Mouse (Mus musculus) embryo, embryonic 10 days (tissue): ENCODE measurements around the gene Nfib.

Experiments
- DNase-seq: peaks from one replicate; pipeline ENCODE4 v3.0.0-alpha.2; 2015; ENCODE audit warnings: low spot score

Nfib gene

DNA sequence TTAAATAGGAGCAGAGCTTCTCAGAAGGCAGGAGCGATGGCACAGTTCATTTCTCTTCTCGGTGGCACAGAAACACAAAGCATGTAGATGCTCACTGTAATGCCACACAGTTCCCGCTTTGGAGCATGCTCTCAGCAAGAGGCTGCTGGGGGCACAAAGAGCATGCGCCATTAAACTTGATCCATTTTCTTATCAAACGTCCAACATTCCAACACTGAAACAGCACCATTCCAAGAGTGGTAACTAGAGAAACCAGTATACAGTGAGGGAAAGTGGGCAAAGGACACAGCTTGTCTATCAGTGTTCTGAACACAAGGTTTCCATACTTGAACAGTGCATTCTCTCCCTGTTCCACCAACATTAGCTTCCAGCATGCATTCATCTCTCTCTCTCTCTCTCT, 206.3 kb downstream of the Nfib start:
- DNase-seq = no peak

DNA sequence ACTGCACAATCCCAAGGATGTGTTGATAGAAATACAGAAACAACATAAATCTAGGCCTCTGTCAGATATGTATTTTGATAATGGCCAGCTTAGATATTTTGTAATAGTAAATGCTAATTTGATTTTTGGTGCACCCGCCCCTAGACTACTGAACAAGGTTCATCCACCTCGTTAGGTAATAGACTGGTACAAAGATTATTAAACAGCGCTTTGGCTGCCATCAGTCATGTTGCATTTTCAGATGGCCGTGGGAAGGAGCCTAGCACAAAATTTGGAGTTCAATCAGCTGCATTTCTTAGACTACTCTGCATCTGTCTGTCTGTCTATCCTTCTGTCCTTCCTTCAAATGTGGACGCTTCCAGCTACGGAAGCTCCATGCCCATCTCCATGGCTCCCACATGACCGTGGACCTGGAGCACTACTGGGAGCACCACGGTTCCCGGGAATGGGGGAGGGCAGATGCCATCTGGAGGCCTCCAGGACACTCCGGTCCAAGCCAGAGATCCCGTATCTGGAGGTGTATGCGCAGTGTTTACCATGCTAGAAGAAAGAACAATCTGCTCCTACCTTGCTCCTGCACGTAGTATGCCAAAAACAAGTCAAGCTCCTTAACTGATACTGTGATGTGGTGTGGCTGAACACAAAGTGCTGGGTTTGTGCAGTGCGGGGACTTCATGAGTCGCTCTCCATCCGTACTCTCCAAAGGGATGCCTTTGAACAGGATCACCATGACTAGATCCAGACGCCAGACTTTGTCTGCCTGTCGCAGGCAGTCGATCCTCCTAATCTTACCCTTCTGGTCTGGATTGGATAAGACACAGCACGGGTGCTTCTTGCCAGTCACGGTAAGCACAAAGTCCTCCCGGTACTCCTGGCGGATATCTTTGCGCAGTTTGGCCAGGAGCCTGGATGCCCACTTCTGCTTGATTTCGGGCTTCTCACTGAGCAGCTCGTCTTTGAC, 207.6 kb downstream of the Nfib start:
- no peak for DNase-seq

DNA sequence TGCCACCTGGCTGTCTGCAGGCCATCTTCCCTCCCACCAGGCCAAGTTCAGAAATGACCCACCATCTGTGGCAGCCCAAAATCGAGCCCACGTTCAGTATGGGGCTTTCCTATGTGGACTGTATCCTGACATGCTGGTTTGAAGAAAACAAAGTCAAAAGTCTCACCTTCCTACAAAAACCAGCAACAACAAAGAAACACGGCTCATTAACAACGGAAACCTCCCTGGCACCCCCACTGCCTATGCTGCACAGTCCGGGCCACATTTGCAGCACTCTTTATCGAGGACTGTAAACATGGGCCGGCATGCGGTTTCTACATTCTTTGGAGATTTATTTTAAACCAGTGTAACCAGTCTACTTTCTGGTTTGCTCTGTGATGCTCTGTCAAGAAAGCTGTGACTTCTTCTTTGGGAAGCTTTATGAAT, 208.4 kb downstream of the Nfib start:
- DNase-seq = no peak

GRCm38 (mm10) chr4:82496383-82496782, 209.2 kb downstream of the Nfib start:
- no peak for DNase-seq

GRCm38 (mm10) chr4:82495605-82496004, 209.9 kb downstream of the Nfib start:
- DNase-seq = no peak

GRCm38 (mm10) chr4:82494829-82495228, 210.7 kb downstream of the Nfib start:
- no peak for DNase-seq

GRCm38 (mm10) chr4:82494424-82494823, 211.1 kb downstream of the Nfib start:
- DNase-seq = no peak

- DNase-seq = no peak
These were observed 211.7 kb downstream of the Nfib start for GRCm38 (mm10) chr4:82493865-82494264.

GRCm38 (mm10) chr4:82493363-82493762, 212.2 kb downstream of the Nfib start:
- no peak for DNase-seq

DNA sequence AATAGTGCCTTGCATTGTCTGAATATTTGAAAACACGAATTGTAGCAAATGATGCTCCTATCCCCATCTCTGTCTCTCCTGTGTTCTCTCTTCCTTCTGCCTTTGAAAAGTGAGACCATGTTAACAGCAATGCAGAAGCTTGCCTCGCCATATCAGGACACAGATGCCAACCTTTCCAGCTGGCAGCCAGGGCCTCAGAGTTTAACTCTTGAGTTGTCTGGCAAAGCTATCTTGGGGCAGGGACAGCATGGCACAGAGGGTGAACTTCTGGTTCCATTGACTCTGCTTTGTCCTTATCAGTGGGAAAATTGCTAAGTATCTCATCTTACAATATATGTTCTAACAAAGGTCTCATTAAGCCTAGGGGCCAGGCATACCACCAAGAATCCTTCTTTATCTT, 212.8 kb downstream of the Nfib start:
- no peak for DNase-seq

DNA sequence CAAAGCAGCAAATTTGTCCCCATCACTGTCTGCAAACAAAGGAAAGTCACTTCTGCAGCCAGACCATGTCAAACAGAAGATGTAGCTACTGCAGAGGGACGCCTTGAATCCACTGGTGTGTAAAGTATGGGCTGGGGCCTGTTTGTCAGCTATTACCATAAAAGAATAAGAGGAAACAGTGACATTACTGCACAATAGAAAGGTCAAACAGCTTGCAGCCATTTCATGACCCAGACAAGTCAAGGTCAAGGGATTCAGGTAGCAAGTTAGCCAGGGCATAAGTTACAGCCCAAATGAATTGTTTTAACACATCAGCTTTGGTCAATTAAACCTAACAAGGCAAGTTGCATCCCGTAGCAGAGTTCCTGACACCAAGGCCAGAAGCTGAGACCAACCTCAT, 215.6 kb downstream of the Nfib start:
- peak; percentile 29 for DNase-seq

DNA sequence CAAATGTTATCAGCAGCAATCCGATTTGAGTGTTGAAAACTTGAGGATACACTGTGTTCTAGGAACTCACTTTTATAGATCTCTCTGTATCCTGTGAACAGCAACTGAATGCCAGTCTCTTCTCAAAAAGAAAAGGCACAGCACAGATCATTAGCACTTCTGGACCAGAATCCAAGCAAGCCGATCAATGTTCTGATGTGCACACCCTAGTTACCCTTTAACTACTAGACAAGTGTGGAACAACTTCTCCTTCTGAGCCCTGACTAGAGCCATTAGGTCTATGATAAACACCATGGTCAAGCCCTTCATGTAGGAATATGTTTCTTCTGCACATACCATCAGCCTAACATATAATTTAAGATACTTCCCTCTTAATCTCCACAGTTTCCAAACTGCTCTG, 219.6 kb downstream of the Nfib start:
- no peak for DNase-seq

DNA sequence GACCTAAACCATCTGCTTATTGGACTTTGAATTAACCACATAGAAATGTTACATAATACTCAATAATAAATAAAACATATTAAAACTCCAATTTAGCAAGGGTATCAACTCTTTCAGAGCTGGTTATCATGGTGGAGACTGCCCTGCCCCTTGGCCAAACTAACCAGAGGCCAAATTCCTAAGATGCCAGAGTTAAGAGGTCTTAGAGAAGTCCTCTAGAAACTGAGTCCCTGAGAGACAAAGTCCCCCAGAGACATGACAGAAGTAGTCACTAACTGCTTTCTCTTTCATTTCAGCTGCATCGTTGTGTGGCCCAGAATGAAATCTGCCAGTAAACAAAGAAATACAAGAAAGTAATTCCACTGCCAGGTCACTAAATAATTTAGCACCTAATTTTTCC, 221.7 kb downstream of the Nfib start:
- DNase-seq = no peak

- DNase-seq = no peak
These were observed 222.3 kb downstream of the Nfib start for GRCm38 (mm10) chr4:82483298-82483697.

DNA sequence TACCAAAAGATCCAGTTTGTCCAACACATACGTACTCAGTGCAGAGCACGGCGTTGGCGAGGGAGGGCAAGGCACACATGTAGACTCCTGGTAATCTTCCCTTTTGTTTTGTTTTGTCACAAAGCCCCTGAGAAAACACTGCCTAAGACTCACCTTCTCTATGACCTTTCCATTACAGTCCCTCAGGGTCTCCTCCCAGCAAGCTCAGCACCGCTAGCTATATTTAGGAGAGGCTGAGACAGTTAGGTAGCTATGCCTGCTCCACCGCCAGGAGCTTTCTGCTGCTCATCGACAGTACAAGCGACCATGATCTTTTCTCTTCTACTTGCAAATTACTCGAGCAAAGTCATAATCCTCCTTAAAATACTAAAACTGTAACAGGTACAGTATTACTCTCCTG, 224.9 kb downstream of the Nfib start:
- no peak for DNase-seq

- DNase-seq = no peak
These were observed 226.2 kb downstream of the Nfib start for GRCm38 (mm10) chr4:82479394-82479793.

DNA sequence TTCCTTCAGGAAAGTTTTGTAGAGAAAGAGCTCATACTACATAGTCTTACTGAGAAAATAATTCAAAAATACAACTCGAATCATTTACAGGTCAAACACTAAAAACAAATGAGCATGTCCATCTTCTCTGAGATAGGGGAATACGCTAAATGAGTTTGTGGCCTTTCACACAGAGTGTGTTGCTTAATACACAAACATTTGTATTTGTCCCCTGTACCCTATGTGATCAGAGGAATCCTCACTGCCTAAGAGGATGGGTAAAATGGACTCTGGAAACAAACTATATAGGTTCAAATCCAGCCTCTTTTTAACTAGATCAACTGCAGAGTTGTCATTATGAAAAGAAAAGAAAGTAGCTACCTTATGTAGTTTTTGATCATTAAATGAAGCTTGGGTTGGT, 227.8 kb downstream of the Nfib start:
- no peak for DNase-seq

DNA sequence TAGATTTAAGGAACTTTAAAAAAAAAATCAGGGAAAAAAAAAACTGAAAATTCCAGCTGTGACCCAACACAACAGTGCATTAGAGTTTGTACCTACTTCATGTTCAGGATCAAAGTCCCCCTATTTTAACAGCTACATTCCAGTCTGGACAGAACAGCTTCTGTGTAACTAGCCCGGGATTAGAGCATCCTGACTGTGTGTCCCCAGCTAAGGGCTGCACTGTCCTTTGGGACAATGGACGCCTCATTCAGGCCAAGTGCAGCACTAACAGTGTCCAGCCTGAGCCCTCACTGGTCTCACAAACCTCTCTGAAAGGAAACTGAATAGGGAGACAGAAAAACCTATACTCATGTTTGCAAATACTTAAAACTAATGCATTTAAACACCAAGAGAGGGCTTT, 229.1 kb downstream of the Nfib start:
- DNase-seq = no peak

DNA sequence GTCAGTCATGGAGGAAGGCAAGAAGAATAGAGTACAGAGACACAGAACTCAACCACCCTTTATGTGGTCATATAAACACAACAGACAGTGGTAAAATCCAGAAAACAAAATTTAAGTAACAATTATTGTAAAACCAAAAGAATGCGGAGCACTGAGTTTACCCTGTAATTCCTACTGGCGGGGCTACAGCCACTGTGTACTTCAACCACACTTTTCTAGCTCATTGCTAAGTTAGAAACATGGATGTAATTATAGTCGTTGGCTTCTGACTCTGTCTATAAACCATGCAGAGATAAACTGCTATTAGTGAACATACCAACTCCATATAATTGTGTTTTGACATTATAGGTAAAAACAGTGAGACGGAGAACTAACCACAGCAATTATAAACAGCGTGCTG, 231.2 kb downstream of the Nfib start:
- no peak for DNase-seq

DNA sequence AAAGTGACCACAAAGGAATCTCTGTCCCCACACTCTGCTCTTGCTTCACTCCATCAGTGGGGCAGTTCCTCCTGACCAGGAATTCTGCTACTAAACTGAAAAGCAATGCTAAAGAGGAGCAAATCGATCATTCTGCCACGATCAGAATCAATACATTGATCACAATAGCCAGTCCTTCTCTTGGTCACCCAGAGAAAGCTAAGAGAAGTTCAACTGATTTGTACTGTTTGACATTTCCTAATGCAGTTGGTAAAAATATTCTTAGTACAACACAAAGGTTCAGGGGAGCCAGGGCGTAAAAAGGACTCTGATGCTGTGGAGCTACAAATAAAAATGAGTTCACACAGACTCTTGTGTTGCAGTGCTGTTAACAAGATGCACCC, 234.6 kb downstream of the Nfib start:
- DNase-seq = no peak

DNA sequence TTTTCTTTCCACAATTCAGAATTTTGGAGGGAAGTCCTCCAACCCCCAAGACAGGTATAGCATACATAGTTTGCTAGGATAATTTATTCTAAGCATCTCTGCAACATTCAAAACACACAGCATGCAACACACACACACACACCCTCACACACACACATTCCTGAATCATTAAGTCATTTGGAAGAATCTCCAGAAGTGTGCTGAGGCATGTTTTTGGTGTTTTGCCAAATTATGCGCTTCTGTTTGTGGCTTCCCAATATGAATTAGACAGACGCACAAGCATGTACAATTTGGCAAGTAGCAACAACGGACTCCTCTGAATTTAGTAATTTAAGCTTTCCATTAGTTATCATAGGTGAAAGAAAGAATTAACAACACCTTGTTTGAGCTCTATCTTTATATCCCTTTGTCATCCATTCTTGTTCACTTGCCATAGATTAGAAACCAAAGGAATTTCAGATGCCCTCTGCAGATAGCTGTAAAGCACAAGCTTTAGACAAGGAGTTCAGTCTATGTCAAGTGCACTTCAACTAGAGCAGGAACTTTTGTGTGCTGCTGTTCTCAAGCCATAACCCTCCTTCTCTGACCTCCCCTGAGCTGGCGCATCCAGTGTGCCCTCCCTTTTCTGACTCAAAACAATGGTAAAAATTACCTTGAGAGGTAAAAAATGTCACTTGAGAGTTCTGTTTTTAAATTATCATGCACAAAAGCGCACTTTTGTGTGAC, 235.2 kb downstream of the Nfib start:
- DNase-seq = no peak

- no peak for DNase-seq
These were observed 236.6 kb downstream of the Nfib start for GRCm38 (mm10) chr4:82468944-82469343.

DNA sequence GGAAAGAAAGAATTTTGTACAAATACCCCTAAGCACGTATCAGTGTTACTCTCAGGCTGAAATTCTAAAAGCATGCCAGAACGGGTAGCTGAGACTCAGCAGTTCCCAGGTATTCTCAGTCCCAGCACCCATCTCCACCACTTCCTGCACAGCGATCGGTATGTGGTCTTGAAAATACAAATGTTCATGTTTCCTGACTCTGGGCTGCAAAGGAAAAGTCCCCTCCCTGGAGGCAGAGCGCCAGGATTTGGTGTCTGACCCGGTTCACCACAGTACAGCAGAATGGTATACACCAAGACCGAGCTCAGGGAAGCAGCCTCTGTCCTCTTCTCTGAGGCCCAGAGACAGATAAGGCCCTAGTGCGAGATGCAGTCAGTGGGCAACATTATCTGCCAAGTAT, 238.8 kb downstream of the Nfib start:
- no peak for DNase-seq
